Mouse (Mus musculus) frontal cortex, postnatal 25 days (tissue): ENCODE data around the gene Eepd1.

ENCODE experiments used
- DNase-seq, 2 experiments: peaks; one replicate each; pipeline ENCODE4 v3.0.0; 2022; ENCODE audit warnings: low spot score in 2 of 2

The Eepd1 gene

GRCm38 (mm10) chr9:25532105-25532504, 50.8 kb downstream of the Eepd1 start:
- no peak for DNase-seq

GRCm38 (mm10) chr9:25535487-25535886, 54.1 kb downstream of the Eepd1 start:
- DNase-seq, result no peak

GRCm38 (mm10) chr9:25539461-25539860, 58.1 kb downstream of the Eepd1 start:
- DNase-seq, result no peak

- no peak for DNase-seq
Measured at GRCm38 (mm10) chr9:25541355-25541754, 60.0 kb downstream of the Eepd1 start.

- no peak for DNase-seq
Measured at GRCm38 (mm10) chr9:25545212-25545611, 63.9 kb downstream of the Eepd1 start.

GRCm38 (mm10) chr9:25549130-25550060, 68.0 kb downstream of the Eepd1 start:
- no peak for DNase-seq

- DNase-seq, result no peak
Measured at GRCm38 (mm10) chr9:25550196-25550595, 68.8 kb downstream of the Eepd1 start.

- DNase-seq, result no peak
Measured at GRCm38 (mm10) chr9:25552532-25552931, 71.2 kb downstream of the Eepd1 start.

GRCm38 (mm10) chr9:25554246-25554803, 73.0 kb downstream of the Eepd1 start:
- no peak for DNase-seq

GRCm38 (mm10) chr9:25555261-25555660, 73.9 kb downstream of the Eepd1 start:
- no peak for DNase-seq

- DNase-seq, result no peak
Measured at GRCm38 (mm10) chr9:25556008-25556407, 74.7 kb downstream of the Eepd1 start.

- no peak for DNase-seq
Measured at GRCm38 (mm10) chr9:25557378-25557777, 76.0 kb downstream of the Eepd1 start.

GRCm38 (mm10) chr9:25558834-25559233, 77.5 kb downstream of the Eepd1 start:
- DNase-seq, result no peak

GRCm38 (mm10) chr9:25560016-25560758, 78.8 kb downstream of the Eepd1 start:
- DNase-seq, result no peak

- no peak for DNase-seq
Measured at GRCm38 (mm10) chr9:25561143-25561542, 79.8 kb downstream of the Eepd1 start.

- no peak for DNase-seq
Measured at GRCm38 (mm10) chr9:25563806-25564205, 82.5 kb downstream of the Eepd1 start.

- no peak for DNase-seq
Measured at GRCm38 (mm10) chr9:25567071-25567470, 85.7 kb downstream of the Eepd1 start.

GRCm38 (mm10) chr9:25568783-25569182, 87.4 kb downstream of the Eepd1 start:
- DNase-seq, result no peak

- no peak for DNase-seq
Measured at GRCm38 (mm10) chr9:25570011-25570410, 88.7 kb downstream of the Eepd1 start.

GRCm38 (mm10) chr9:25570436-25570835, 89.1 kb downstream of the Eepd1 start:
- DNase-seq, result no peak

- DNase-seq, result no peak
Measured at GRCm38 (mm10) chr9:25571381-25571780, 90.0 kb downstream of the Eepd1 start.

GRCm38 (mm10) chr9:25573753-25574152, 92.4 kb downstream of the Eepd1 start:
- no peak for DNase-seq
